Mouse (Mus musculus): ENCODE measurements at regions not wholly inside any gene's neighbourhood (a gene's known extent, or its start where the extent isn't known, plus 50 kb on each side); places are given as distances from the start of the nearest gene placed in this dataset.

DNA sequence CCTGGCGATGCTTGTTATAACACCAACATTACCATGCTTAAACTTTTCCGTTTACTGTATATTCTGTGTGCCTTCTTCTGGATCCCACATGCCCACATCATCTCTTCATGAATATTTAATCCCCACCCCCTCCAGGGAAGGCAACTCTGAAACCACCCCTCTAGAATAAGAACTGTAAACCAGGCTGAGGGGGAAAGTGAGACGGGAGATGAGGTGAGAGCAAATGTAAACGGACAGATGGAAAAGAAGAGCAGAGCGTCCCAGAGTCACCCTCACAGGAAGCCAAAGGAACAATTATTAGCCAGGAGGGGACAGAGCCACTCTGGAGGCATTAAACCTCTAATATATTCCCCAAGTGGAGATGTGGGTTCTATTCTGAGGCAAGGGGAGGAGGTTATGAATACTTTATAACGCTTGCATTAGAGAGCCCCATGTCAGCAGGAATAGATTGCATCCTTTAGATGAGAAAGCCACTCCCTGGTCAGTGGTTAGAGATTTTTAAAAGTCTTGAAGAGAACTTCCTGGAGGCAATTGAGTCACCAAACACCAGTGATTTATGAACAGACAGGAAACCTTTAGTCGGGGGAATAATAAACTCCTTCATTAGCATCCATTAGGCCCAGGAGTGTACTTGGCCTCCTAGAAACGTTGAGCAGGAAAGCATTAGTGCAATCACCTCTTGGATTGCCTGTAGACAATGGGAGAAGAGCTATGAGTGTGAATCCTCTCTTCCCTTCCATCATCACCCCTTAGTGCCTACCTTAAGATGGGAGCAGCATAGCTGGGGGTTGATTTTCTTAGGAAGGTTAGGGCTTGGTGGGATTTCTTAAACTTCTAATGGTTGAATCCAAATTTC lies 220.1 kb downstream of the Elavl2 start:
- DNase-seq (ENCODE audit: low spot score): no peak

DNA sequence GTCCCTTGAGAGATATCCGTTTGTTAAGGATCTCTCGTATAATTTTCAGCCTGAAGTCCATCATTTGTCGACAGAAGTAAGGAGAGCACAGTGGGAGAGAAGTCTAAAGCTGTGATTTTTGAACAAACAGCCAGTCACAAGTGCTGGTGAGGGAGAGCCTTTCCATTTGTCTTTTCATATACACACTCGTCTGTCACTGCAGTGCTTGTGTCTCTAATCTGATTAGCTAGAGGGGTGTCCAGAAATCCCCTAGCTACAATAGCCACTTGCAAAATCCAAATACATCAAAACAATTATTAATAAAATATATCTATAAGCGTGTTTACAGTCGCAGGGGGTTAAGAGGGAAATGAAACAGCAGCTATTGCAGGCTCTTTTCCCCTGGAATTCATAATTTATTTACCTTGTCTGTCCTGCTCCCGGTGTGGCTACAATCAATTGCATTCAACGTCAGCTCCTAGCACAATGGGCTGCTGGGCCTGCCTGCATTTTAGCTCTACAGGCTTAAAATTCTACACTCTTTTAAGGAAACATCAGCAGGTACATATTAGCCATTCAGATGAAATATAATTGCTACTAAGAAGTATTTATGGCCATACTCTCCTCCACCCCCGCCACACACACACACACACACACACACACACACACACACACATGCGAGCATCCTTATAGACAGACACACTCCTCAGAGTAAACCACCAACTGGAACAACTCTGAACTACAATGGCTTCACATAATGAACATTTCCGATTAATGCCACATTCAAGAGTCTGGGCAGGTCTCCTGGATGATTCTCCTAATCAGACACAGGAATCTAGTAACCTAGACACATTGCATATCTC lies 236.1 kb downstream of the Elavl2 start:
- DNase-seq (ENCODE audit: low spot score): no peak

GRCm38 (mm10) chr4:91157047-91157446 lies 243.5 kb downstream of the Elavl2 start:
- no peak for DNase-seq (ENCODE audit: low spot score)

DNA sequence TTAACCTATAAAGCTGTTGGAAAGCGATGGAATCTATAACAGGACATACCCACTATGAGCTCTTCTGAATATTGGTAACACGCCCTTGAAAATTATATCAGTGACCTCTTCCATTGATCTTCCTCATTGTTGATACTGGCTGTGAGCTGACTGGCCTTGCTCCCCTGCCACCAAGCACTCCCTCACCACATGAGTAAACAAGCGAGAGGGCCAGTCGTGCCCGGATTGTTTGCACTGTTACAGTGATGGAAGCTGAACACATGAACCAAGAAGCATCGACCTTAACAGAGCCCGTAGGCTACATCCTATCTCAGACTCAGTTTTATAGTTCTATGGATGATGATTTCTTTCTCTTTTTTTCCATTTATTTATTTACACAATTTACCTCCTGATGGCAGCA lies 255.9 kb downstream of the Elavl2 start:
- no peak for DNase-seq (ENCODE audit: low spot score)

DNA sequence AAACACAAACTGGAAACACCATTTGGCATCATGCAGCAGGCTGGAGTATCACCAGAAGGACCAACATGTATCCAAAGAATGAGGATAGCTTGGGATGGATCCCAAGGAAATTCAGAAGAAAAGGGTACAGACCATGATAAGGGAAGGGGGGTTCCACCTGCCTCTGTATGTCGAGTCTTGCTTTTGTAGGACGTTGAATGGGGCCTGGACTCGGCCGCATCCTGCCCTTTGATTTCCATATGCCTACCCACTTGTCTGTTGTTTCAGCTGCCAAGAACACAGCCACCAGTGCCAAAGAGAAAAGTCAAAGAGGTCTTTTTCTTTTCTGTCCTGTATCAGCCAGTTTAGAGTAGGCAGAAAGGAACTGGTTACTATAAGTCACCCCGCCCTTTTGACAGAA lies 256.7 kb downstream of the Elavl2 start:
- no peak for DNase-seq (ENCODE audit: low spot score)

- peak; percentile 12 for DNase-seq (ENCODE audit: low spot score)
Observed at GRCm38 (mm10) chr4:91135327-91135726, 265.3 kb downstream of the Elavl2 start.

GRCm38 (mm10) chr4:91132266-91132665 lies 268.3 kb downstream of the Elavl2 start:
- DNase-seq (ENCODE audit: low spot score): peak; percentile 6

DNA sequence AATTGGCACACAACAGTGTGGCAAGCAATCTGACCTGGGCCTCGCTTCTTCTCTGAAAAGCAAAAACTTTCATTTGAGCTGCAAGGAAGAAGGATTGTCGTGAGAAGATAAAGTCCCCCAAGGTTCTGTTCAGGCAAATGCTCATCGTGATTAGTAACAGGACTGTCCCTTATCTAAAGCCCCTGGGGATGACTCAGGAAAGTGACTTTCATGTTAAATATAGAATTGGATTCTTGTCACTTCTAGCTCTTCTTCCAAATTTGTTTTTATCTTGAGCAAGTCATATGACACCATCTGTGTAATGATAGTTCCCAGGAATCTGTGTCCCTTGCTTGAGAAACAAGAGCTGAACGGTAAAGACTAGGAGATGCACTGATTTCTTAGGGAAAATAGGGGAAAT lies 280.3 kb downstream of the Elavl2 start:
- DNase-seq (ENCODE audit: low spot score): no peak

- DNase-seq (ENCODE audit: low spot score): no peak
Observed at GRCm38 (mm10) chr4:91116807-91117609, 283.6 kb downstream of the Elavl2 start.

GRCm38 (mm10) chr4:91111684-91112681 lies 288.6 kb downstream of the Elavl2 start:
- DNase-seq (ENCODE audit: low spot score): no peak

DNA sequence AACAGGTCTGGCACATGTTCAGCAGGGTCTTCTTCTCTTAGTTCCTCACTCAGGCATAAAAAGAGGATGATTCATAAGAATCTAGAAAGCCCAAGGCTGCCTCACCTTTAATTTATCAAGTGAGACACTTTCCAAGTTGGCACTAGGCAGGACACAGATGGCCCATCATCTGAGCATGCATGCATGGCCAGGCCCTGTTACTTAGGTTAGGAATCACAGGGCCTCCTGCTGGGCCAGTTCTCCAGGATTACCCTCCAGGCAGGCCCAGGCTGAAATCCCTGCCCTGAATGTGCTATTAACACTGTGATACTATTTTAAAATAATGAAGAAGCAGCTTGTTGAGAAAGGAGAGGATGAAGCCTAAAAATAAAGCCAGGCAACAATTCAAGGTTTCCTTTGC lies 304.5 kb downstream of the Elavl2 start:
- DNase-seq (ENCODE audit: low spot score): no peak

DNA sequence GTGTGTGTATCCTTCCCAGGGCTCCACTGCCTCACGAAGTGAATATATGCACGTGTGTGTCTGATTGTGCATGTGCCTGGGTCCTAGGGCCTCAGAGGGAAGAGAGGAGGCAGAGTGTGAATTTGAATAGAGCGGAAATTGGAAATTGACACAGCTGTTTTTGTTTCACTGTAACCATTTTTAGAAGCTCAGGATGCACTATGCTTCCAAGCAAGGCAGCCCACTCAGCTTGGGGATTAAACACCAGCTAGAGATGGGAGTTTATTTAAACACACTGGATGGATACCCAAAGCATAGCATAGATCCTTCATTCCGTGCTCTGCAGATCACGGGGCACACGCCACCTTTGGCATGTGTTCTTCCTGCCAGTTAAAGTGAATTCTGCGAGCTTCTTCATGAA lies 306.2 kb downstream of the Elavl2 start:
- no peak for DNase-seq (ENCODE audit: low spot score)

DNA sequence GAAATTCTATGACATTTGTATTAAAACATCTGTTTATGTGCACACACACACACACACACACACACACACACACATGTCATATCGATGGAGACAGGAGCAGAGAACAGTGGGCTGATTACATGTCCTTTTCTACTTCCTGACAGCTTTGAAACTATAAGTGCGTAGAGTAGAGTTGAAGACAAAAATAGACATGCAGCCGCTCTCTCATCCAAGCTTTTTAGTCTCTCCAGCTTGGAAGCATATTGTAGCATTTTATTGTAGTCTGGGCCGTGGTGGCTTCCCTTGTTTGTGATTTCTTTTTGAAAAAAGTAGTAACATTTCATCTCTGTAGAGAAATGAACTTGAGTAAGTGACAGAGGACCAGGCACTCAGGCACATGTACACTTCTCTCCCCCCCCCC lies 306.7 kb downstream of the Elavl2 start:
- no peak for DNase-seq (ENCODE audit: low spot score)

DNA sequence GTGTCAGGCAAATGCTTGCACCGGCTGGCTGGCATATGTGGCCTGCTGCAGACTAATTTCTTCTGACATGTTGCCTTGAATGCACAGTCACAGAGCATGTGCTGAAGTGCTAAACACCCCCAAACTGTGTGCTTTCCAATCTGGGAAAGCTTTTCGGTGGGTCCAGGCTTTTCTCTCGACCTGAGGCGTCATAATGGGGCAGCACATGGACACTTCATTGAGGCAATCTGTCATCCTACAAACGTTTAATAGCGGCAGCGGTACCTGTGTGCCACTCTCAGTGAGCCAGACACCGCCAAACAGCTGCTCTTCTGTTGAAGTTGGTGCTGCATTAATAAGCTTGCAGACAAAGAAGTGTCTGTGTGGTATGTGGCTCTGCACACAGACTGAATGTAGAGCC lies 308.3 kb downstream of the Elavl2 start:
- DNase-seq (ENCODE audit: low spot score): no peak

GRCm38 (mm10) chr4:91091910-91092309 lies 308.7 kb downstream of the Elavl2 start:
- DNase-seq (ENCODE audit: low spot score): no peak

- peak; percentile 2 for DNase-seq (ENCODE audit: low spot score)
Observed at GRCm38 (mm10) chr4:91083950-91084349, 316.6 kb downstream of the Elavl2 start.

GRCm38 (mm10) chr4:91081447-91081846 lies 319.1 kb downstream of the Elavl2 start:
- DNase-seq (ENCODE audit: low spot score): no peak

GRCm38 (mm10) chr4:91080620-91081441 lies 319.8 kb downstream of the Elavl2 start:
- no peak for DNase-seq (ENCODE audit: low spot score)

DNA sequence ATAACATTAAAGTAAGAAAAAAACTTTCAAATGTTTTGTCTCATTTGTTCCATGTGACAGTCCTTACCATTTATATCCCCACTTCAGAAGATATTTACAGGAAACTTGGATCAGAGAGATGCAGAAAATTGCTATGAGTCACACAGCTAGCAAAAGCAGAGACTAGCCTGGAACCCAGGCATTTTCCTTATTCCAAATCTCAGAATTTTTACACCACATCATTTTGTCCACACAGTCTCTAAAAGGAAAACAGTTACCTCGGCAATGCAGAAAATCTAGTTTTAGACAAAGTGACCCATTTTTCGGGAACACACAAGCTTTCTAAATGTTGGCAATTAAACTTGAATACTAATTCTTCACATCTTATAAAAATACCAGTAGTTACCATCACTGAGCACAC lies 329.3 kb downstream of the Elavl2 start:
- no peak for DNase-seq (ENCODE audit: low spot score)

- no peak for DNase-seq (ENCODE audit: low spot score)
Observed at GRCm38 (mm10) chr4:91060933-91061332, 339.7 kb downstream of the Elavl2 start.

Data from adipocyte (in vitro differentiated cells).